Mouse (Mus musculus): Measurements from ENCODE around the gene Rin3.

GRCm38 (mm10) chr12:102321064-102321728, 38.3 kb downstream of the Rin3 start:
- TF ChIP-seq CTCF (IDR thresholded peaks at IDR 0.05; ENCODE audit: insufficient read depth, low read length) (no peak), POLR2A (IDR thresholded peaks at IDR 0.05; ENCODE audit: borderline replicate concordance, extremely low read depth, low read depth, low read length) (no peak)
